Mouse (Mus musculus): ENCODE results near the gene Ddx39.

The Ddx39 gene

DNA sequence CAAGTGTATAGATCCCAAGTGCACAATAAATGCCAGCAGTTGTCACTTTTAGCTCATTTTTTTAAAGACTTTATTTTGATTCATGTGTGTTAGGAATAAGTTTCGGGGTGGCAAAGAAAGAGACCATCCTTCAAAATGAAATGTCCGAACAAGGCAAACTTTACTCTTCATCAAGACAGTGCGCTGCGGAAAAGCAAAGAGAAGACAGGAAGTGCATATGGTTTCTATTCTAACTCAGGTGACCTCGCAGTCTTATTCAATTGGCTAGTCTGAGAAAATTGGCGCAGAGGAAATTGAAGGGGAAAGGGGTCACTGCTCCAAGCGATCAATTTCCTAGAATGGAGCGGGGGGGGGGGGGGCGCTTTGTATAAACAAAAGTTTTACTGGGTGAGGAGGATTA, 15.4 kb upstream of the Ddx39 start:
- DNase-seq = no peak

GRCm38 (mm10) chr8:83700423-83701085, 14.4 kb upstream of the Ddx39 start:
- DNase-seq = peak; percentile 40

DNA sequence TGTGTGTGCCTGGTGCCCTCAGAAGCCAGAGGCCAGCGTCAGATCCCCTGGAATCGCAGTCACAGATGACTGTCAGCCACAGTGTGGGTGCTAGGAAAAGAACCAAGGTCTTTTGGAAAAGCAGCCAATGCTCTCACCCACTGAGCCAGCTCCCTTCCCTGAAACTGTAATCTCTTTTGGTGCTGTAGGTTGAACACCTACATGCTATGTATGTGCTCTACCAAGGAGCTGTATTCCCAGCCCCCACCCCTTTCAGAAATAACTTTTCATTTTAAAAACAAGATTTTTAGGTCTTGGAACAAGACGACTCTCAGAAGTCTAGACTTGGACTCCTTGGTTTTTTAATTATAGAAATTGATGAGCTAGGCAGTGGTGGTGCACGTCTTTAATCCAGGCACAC, 11.6 kb upstream of the Ddx39 start:
- no peak for DNase-seq

DNA sequence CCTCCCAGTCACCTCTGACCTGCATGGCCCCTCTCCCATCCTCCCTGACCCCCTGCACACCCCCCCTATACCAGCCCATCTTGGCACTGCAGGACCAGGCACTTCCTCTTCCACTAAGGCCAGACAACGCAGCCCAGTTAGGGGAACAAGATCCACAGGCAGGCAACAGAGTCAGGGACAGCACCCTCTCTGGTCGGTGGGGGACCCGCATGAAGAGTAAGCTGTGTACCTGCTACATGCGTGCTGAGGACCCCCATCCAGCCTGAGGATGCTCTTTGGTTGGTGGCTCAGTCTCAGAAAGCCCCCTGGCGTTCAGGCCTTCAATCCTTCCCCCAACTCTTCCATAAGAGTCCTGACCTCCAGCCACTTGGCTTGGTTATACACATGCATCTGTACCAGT, 8.6 kb upstream of the Ddx39 start:
- DNase-seq = no peak

GRCm38 (mm10) chr8:83707554-83707953, 7.4 kb upstream of the Ddx39 start:
- DNase-seq = no peak

DNA sequence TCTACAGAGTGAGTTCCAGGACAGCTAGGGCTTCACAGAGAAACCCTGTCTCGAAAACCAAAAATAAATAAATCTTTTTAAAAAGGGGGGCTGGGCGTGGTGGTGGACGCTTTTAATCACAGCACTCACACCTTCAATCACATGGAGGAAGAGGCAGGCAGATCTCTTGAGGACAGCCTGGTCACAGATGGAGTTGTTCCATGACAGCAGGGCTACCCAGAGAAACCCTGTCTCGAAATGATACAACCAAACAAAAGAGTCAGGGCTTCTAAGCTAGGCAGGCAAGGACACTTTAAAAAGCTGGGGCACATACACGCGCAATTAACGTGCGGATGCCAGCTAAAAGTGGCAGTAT, 324 bp upstream of the Ddx39 start:
- no peak for DNase-seq

GRCm38 (mm10) chr8:83715771-83716170, 794 bp downstream of the Ddx39 start:
- DNase-seq = no peak

GRCm38 (mm10) chr8:83716563-83716962, 1.6 kb downstream of the Ddx39 start:
- no peak for DNase-seq

DNA sequence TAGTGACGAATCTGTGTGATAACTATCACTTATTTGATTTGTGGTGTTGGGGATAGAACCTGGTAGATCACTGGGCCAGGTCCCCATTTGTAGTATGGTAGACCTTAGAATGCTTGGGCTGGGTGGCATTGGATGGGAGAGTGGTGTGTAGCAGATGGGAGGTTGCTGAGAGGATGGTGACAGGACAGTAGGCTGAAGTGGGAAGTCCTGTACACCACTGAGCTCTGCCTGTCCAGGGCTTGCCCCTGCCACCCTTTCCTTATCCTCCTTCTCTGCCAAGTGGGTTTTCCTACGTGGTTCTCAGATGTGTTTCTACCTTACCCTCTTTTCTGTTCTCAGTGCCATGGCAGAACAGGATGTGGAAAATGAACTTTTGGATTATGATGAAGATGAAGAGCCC, 4.1 kb downstream of the Ddx39 start:
- no peak for DNase-seq

GRCm38 (mm10) chr8:83719693-83720092, 4.7 kb downstream of the Ddx39 start:
- no peak for DNase-seq

- DNase-seq = peak; percentile 78
These were observed 6.5 kb downstream of the Ddx39 start for GRCm38 (mm10) chr8:83721405-83722025.

- DNase-seq = no peak
These were observed 7.7 kb downstream of the Ddx39 start for GRCm38 (mm10) chr8:83722631-83723030.

DNA sequence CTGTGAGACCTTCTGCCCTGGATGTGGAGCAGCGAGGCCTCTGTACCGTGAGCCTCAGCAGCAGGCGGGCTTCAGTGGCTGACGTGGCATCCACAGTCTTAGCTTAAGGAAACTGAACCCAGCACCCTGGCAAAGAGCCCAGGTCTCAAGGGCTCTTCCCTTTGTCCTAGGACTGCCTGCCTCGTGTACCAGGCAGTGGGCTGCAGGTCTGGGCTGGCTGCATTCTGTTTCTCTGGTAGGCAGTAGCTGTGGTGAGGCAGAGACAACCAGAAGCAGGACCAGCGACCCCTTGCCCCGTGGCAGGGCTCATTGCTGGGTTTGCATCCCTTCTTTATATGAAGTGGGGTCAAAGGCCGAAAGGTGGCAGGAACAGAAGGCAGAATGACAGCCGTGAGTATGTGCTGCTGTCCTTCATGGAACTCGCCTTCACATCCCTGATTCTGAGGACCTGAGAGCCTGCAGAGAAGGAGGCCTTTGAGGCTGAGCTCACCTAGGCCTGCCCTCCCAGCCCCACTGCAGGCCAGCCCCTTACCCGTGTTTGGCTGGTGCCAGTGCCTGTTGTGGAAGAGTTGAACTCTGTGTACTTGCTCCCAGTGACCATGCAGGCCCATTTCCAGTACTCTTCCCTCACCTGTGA, 8.6 kb downstream of the Ddx39 start:
- no peak for DNase-seq

GRCm38 (mm10) chr8:83724697-83725482, 9.9 kb downstream of the Ddx39 start:
- DNase-seq = peak; percentile 82

DNA sequence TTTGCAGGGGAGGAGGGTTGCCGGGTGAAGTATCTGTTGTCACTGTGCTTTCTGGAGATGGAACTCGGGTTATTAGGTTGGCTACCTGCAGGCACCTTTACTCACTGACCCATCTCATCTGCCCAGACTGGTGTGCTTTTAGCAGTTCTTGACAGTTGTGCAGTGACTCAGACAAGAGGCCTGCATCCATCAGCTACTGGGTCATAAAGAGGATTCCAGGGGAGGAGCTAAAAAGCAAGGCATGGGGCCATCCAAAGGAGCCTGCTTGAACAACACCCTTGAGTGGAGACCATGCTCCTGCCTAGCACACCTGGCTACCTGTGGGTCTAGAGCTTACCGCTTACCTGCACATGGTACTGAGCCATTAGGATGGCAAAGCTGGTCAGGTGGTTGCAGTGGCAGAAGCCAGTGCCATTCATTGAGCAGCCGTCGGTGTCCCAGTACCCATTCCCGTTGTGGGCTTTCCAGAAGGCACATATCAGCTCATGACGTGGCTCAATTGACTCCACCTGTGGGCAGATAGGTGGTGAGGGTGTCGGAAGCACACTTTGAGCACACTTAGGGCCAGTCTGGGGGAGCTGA, 10.6 kb downstream of the Ddx39 start:
- no peak for DNase-seq

DNA sequence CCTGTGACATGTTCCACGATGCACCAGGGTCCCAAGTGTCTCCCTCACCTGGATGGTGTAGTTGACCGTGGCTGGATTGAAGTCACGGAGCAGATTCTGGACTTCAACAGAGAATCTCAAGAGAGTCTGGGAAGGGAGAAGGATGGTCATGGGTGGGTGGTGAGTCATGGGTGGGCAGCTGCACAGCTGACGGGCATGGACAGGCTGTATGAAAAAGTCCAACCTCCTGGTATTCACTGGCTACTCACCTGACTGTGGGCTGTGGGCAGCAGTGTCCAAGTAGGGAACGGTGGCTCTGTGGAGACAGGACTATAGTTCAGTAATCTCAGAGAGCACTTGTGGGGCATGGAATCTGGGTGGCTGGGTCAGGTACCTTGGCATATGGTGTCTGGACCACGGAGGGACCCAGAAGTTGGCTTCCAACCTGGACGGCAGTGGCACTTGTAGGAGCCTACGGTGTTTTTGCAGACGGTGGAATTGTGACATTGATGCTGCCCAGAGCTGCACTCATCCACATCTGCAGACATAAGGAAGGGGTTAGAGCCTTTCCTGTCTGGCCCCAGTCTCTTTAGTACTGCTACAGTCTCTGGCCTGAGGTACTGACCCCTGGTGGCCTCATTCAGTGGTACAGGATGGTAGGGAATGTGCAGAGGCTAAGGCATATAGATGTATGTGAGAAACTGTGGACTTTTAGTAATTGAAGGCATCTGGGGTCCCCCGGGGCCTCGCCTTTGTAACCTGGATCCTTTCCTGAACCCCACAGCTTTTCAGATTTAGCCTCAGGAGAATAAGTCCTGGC, 14.2 kb downstream of the Ddx39 start:
- peak; percentile 40 for DNase-seq

GRCm38 (mm10) chr8:83731906-83732305, 16.9 kb downstream of the Ddx39 start:
- DNase-seq = no peak

GRCm38 (mm10) chr8:83732919-83733318, 17.9 kb downstream of the Ddx39 start:
- DNase-seq = no peak

GRCm38 (mm10) chr8:83736681-83737080, 21.7 kb downstream of the Ddx39 start:
- no peak for DNase-seq

GRCm38 (mm10) chr8:83737346-83737745, 22.4 kb downstream of the Ddx39 start:
- no peak for DNase-seq

DNA sequence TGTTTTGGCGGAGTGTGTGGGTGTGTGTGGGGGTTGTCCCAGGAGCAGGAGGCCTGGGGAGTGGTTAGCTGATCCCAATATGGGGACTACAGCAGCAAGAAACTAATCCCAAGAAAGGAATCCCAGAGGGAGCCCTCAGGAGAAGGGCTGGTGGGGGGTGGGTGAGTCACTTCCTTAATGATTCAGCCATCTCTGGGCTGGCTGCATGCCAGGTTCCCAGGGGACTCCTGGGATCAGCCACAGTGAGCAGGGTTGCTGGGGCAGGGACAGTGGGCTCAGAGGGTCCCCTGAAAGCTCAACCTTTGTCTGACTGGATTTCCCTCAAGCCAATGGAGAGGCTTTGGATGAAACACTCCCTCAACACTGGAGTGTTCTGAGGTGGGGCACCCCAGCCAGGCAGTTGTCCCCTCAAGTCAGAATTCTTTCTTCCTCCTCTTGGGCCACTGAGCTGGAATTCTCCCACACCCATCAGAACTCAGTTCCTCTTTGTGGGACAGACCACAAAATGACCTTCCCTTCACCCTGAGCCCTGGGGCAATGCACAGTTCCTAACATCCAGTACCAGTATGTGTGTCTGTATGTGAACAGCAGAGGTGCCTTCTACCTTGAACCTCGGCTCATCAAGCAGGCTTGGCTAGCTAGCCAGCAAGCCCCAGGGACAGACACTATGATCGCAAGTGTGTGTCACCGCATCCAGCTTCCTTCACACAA, 23.0 kb downstream of the Ddx39 start:
- peak; percentile 59 for DNase-seq
